Mouse (Mus musculus): ENCODE measurements around the gene Pde1b.

- TF ChIP-seq POLR2A (IDR thresholded peaks at IDR 0.05; ENCODE audit: borderline replicate concordance, extremely low read depth, low read depth, low read length) (no peak), CTCF (IDR thresholded peaks at IDR 0.05; ENCODE audit: insufficient read depth, low read length) (peak; percentile 95)
Observed at GRCm38 (mm10) chr15:103530372-103530771, 27.5 kb downstream of the Pde1b start.

Data from lung, adult 2 months (tissue).